Mouse (Mus musculus) fat pad, adult 2 months (tissue): ENCODE data around the gene Styk1.

Experiments
- DNase-seq: peaks from one replicate; pipeline ENCODE4 v3.0.0-alpha.2; 2011; ENCODE audit warnings: low read depth, low spot score; ENCODE audit errors: extremely low read depth

The Styk1 gene

GRCm38 (mm10) chr6:131353352-131353919, at the start of gene Styk1:
Gene Styk1, minus strand, starts transcription at chr6:131353597.
- no peak for DNase-seq

GRCm38 (mm10) chr6:131403036-131403435, 49.6 kb upstream of the Styk1 start:
- DNase-seq, result no peak

- DNase-seq, result no peak
Observed at GRCm38 (mm10) chr6:131402606-131403005, 49.2 kb upstream of the Styk1 start.

GRCm38 (mm10) chr6:131401259-131401658, 47.9 kb upstream of the Styk1 start:
- DNase-seq, result no peak

- no peak for DNase-seq
Observed at GRCm38 (mm10) chr6:131396650-131397049, 43.3 kb upstream of the Styk1 start.

- DNase-seq, result no peak
Observed at GRCm38 (mm10) chr6:131393873-131394660, 40.7 kb upstream of the Styk1 start.

- DNase-seq, result no peak
Observed at GRCm38 (mm10) chr6:131388040-131389021, 34.9 kb upstream of the Styk1 start, which contains the start of gene Ybx3. Gene Ybx3, minus strand, starts transcription at chr6:131388476.

- no peak for DNase-seq
Observed at GRCm38 (mm10) chr6:131387221-131388039, 34.0 kb upstream of the Styk1 start.

GRCm38 (mm10) chr6:131386416-131387019, 33.1 kb upstream of the Styk1 start:
- no peak for DNase-seq

- DNase-seq, result no peak
Observed at GRCm38 (mm10) chr6:131385469-131385868, 32.1 kb upstream of the Styk1 start.

GRCm38 (mm10) chr6:131383713-131384330, 30.4 kb upstream of the Styk1 start:
- DNase-seq, result no peak

- no peak for DNase-seq
Observed at GRCm38 (mm10) chr6:131382984-131383337, 29.6 kb upstream of the Styk1 start.

GRCm38 (mm10) chr6:131382232-131382983, 29.0 kb upstream of the Styk1 start:
- no peak for DNase-seq

GRCm38 (mm10) chr6:131378858-131379428, 25.5 kb upstream of the Styk1 start:
- no peak for DNase-seq

GRCm38 (mm10) chr6:131377378-131377777, 24.0 kb upstream of the Styk1 start:
- DNase-seq, result no peak

- DNase-seq, result no peak
Observed at GRCm38 (mm10) chr6:131374594-131375340, 21.4 kb upstream of the Styk1 start.

GRCm38 (mm10) chr6:131373160-131373559, 19.8 kb upstream of the Styk1 start:
- no peak for DNase-seq

- DNase-seq, result no peak
Observed at GRCm38 (mm10) chr6:131370767-131371166, 17.4 kb upstream of the Styk1 start.
